Mouse (Mus musculus) cerebellum, adult 2 months (tissue): ENCODE measurements at regions not wholly inside any gene's neighbourhood (a gene's known extent, or its start where the extent isn't known, plus 50 kb on each side); places are given as distances from the start of the nearest gene placed in this dataset.

Experiments used
- CTCF ChIP-seq: fragments of 200-500 bp; IDR thresholded peaks from 2 replicates; pipeline ENCODE4 v1.5.1; 2011; ENCODE audit warnings: low read depth, mild to moderate bottlenecking, control low read depth, low read length, moderate library complexity, borderline replicate concordance; ENCODE audit not compliant: insufficient read depth
- POLR2A ChIP-seq: fragments of 200-500 bp; IDR thresholded peaks from 2 replicates; pipeline ENCODE4 v1.6.1; 2011; ENCODE audit warnings: low read length, control low read depth, borderline replicate concordance; ENCODE audit not compliant: insufficient read depth

- TF ChIP-seq CTCF (no peak), POLR2A (no peak)
These were observed 230.7 kb downstream of the Icos start for GRCm38 (mm10) chr1:61208386-61208785.
